Mouse (Mus musculus): ENCODE data around the gene Gpr137.
"Not testable (repeated sequence)": the region's sequence is repeated elsewhere in the genome, so short reads cannot be mapped to it uniquely, and the experiment has no call there.

The Gpr137 gene

DNA sequence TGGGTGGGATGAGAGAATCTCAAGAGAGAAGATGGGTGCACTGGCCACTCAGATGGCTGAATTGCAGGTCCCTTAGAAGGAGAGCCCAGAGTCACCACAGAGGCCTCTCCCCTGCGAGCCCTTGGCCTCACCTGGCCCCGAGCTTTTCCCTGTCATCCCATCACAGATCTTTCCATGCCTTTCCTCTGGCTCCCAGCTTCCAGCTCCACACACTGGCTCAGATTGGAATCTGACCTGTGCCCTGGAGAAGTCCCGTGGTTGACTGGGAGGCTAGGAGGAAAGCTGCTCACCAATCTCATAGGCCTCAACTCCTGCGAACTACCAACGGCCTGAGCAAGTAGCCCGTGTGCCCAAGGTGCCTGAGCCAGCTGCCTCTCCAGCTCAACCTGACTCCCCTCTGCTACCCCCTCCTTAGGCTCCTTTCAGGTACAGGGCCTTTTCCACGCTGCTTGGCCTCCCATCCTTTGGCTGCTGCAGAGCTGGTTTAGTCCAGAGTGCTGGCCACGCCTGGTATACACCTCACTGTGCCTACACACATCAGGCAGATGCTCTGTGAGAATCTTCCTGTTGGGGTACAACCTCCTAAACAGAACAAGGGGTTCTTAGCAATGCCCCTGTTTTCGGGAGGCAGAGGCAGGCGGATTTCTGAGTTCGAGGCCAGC lies 36.7 kb downstream of the Gpr137 start:
- DNase-seq (ENCODE audit: low spot score in 2 of 2): no peak

DNA sequence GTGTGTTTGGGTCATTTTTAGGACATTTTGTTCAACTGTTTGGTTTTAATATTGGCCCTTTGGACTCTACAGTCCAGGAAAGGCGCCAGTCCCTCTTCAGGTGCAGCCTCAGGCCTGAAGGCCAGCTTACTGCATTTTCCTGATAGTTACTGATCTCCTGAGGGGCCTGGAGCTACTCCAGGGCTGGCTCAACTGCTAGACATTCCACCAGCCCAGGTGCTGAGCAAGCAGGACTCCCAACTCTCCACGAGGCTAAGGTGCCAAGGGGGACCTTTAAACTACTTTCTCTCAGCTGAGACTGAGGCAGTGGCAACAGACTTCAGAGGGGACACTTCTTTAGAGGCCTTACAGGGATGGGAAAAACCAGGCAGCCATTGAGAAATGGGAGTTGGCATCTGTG lies 37.4 kb downstream of the Gpr137 start:
- DNase-seq (ENCODE audit: low spot score in 2 of 2): no peak

DNA sequence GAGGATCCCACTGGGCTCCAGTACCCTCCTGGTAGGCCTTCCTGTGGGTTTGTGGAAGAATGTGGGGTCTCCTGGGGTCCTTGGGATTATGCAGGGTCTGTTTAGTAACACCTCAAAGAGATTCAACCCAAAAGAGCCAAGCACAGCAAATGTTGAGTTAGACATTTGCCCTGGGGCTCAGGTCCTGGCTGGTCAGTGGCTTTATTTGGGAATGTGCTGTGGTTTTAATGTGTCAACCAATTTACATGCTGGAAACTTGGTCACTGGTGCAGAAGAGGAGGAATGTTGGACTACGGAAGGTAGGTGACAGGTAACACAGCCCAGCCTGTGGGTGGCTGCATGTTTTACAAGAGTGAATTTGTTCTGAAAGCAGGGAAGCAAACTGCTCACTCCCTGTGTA lies 39.2 kb downstream of the Gpr137 start:
- DNase-seq (ENCODE audit: low spot score in 2 of 2): no peak

DNA sequence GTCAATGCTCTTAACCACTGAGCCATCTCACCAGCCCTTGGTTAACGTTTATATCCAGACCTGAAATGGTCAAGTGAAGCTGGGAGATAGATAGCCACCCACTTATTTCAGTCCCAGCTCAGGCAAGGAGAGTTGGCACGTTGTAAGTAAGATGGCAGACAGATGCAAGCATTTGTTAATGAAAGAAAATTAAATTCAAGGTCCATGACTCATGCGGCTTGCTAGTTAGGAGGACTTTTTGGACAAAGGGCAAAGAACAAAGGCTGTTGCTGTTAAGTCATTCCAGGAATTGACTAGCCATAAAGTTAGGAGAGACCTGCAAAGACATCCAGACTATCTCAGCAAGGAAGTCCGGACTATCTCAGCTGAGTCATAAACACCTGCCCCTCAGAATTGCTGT lies 42.6 kb downstream of the Gpr137 start:
- DNase-seq (ENCODE audit: low spot score in 2 of 2): no peak

DNA sequence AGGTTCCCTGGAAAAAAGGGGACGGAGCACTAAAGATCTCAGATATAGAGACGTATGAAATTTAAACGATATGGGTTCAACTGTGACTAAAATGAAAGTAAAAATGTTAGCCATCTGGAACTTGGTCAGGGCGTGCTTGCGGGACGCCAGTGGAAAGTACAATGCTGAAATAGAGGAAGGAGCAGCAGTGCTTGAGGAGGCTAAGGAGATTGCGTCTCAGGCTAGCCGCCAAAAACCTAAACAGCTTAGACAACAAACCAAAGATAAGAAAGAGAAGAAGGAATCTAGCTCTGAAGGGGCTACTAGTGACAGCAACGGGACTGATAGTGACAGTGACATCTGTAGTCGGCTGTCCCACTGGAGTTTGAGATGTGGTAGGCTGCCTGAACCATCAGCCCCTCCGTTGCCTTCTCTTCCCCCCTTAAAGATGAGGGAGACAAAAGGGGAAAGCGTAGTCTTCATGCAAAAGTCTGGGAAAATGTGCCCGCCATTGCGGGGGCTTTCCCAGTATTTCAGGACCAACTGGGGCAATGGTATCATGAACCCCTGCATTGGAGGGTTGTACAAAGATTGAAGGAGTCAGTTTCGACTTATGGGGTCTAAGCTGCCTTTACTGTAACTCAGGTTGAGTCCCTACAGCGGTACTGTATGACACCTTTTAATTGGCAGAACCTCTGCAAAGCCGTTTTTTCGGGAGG lies 46.5 kb downstream of the Gpr137 start:
- not testable (repeated sequence) for DNase-seq (ENCODE audit: low spot score in 2 of 2)

DNA sequence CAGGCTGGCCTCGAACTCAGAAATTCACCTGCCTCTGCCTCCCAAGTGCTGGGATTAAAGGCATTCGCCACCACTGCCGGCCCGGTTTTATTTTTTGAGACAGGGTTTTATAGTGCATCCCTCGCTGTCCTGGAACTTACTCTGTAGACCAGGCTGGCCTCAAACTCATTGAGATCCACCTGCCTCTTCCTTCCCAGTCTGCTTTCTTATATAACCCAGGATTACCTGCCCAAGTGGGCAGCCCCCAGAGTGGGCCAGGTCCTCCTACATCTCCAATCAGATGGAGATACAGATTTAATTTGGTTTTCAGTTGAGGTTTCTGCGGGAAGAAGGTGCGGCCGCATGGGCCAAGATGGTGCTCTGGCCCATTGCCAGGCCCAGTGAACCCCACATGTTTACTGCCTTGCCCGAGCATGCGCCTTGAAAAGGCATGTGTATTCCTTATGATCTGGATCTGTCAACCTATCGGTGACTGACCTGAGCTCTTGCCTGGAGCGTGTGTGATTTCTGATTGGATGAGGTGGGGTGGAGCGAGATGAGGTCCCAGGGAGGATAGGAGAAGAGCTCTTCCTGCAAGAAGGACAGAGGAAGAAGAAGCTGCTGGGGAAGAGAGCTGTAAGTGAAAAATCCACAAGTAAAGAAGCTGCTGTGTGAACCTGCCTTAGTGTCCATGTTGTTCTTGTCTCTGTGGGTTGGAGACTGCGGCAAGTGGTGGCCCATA lies 48.4 kb downstream of the Gpr137 start:
- DNase-seq (ENCODE audit: low spot score in 2 of 2): no peak

DNA sequence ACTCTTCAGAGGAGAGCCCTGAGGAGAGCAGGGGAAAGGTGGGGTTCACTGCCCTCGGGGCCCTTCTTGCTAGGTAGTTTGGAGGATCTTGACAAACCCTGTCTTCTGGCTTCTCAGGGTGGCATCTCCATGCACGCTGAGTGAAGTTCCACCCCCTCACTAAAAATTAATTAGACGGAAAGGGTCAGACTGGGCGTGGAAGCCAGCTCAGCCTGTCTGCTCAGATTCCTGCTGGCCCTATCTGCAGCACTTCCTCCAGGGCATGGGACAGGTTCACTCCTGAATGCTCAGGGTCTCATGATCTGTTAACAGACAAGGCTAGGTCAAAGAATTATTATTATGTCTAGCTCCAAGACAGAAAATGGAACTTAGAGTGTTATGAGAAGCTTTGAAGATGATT lies 49.8 kb downstream of the Gpr137 start:
- DNase-seq (ENCODE audit: low spot score in 2 of 2): no peak
